11 mouse cellular contexts compared by ENCODE assay signal in genomic region chr1:23379321-23379720, GRCm38 (mm10). TPM values are rescaled to one million over a fixed set of nuclear protein-coding genes. Genes with fewer than 3 reads are reported as not detected.
A peak's percentile ranks its signal among the peaks of the same experiment; 100 is the strongest.
DNase-seq lines count a peak whose midpoint lies in the region; ATAC-seq and TF ChIP-seq lines count a peak whose summit lies in the region.
"Had no signal": no experiment of that assay in that cellular context is flagged by ENCODE, and none has a peak within 500 bp of the region (broad histone marks: within the 10 kb centered on the region; RNA-seq: fewer than 3 reads in every experiment).

No protein-coding gene starts in this region.

- H3K9me3 ChIP-seq in heart, embryonic 14.5 days (ENCODE audit: control insufficient read depth, low read length) = no peaks in the 10 kb centered on the region
- H3K9me3 ChIP-seq in neural tube, embryonic 12.5 days = no peaks in the 10 kb centered on the region
- no peaks in the 10 kb centered on the region for H3K9me3 ChIP-seq in liver, embryonic 13.5 days (replicated peaks)
- H3K9me3 ChIP-seq in limb, embryonic 10.5 days (replicated peaks) = no peaks in the 10 kb centered on the region
- H3K9me3 ChIP-seq: heart, embryonic 15.5 days; stomach, embryonic 15.5 days had no signal

- no peaks in the 10 kb centered on the region; the same call in 1 of the 2 replicates for H3K79me2 ChIP-seq in heart, adult 2 months (replicated peaks; ENCODE audit: control insufficient read depth, insufficient read depth, low read length)

- H3K9ac ChIP-seq in heart, embryonic 14.5 days (ENCODE audit: low read length) = no peak overlapping the region
- H3K9ac ChIP-seq in heart, adult 2 months (ENCODE audit: low read depth, low read length) = no peak overlapping the region
- H3K9ac ChIP-seq in neural tube, embryonic 12.5 days = no peak overlapping the region
- no peak overlapping the region for H3K9ac ChIP-seq in liver, embryonic 13.5 days
- H3K9ac ChIP-seq: heart, embryonic 15.5 days; stomach, embryonic 15.5 days had no signal

- no peak overlapping the region for H3K27ac ChIP-seq in heart, embryonic 14.5 days (replicated peaks in 1 of 2; ENCODE audit: control insufficient read depth in 1 of 2, insufficient read depth in 1 of 2, low read depth in 2 of 2, low read length in 2 of 2)
- no peak overlapping the region for H3K27ac ChIP-seq in heart, adult 2 months
- H3K27ac ChIP-seq in neural tube, embryonic 12.5 days = no peak overlapping the region
- no peak overlapping the region; the same call in 1 of the 2 replicates for H3K27ac ChIP-seq in liver, embryonic 13.5 days
- H3K27ac ChIP-seq in limb, embryonic 10.5 days = no peak overlapping the region
- H3K27ac ChIP-seq: heart, embryonic 15.5 days; stomach, embryonic 15.5 days had no signal

- H3K27me3 ChIP-seq in heart, embryonic 14.5 days (ENCODE audit: control insufficient read depth, insufficient read depth, low read length) = no peaks in the 10 kb centered on the region
- no peaks in the 10 kb centered on the region for H3K27me3 ChIP-seq in heart, adult 2 months (ENCODE audit: control insufficient read depth, insufficient read depth, low read length)
- H3K27me3 ChIP-seq in neural tube, embryonic 12.5 days (replicated peaks) = no peaks in the 10 kb centered on the region
- no peaks in the 10 kb centered on the region for H3K27me3 ChIP-seq in liver, embryonic 13.5 days
- no peaks in the 10 kb centered on the region for H3K27me3 ChIP-seq in limb, embryonic 10.5 days (ENCODE audit: low read depth, poor library complexity, severe bottlenecking)
- H3K27me3 ChIP-seq: CH12.LX; heart, embryonic 15.5 days; stomach, embryonic 15.5 days had no signal

- H3K36me3 ChIP-seq in heart, embryonic 14.5 days (ENCODE audit: control insufficient read depth, insufficient read depth, low read length) = peaks cover 16% of the 10 kb centered on the region; the same call in 1 of the 2 replicates
- peaks cover 4% of the 10 kb centered on the region; the same call in 1 of the 2 replicates for H3K36me3 ChIP-seq in heart, adult 2 months (ENCODE audit: control insufficient read depth, insufficient read depth, low read length)
- no peaks in the 10 kb centered on the region for H3K36me3 ChIP-seq in neural tube, embryonic 12.5 days
- peaks cover 31% of the 10 kb centered on the region for H3K36me3 ChIP-seq in liver, embryonic 13.5 days
- peaks cover 12% of the 10 kb centered on the region for H3K36me3 ChIP-seq in limb, embryonic 10.5 days
- H3K36me3 ChIP-seq: heart, embryonic 15.5 days; stomach, embryonic 15.5 days had no signal

- no peak for TF ChIP-seq CTCF in heart, adult 2 months (IDR thresholded peaks at IDR 0.05)

- DNase-seq in heart, adult 2 months = no peak
- no peak for DNase-seq in neural tube, embryonic 10.5 days (ENCODE audit: extremely low spot score, low spot score)
- DNase-seq in liver, embryonic 13.5 days = no peak
- no peak for DNase-seq in limb, embryonic 10.5 days (ENCODE audit: low spot score)

- no peak for ATAC-seq in heart, embryonic 14.5 days (ENCODE audit: insufficient number of reproducible peaks, insufficient read depth, low FRiP score, low read depth)
- ATAC-seq in neural tube, embryonic 12.5 days (ENCODE audit: low FRiP score, low read depth) = no peak
- no peak for ATAC-seq in liver, embryonic 13.5 days (ENCODE audit: low read depth)
- no peak for ATAC-seq in activated CD4-positive, CD25-positive, alpha-beta regulatory T cell, adult 4 months
- no peak for ATAC-seq in granulocyte monocyte progenitor cell, adult 5-6 weeks (replicated peaks; ENCODE audit: poor library complexity, severe bottlenecking)

- peaks cover 10 to 17% of the 10 kb centered on the region in 2 experiments for H3K4me1 ChIP-seq in heart, embryonic 14.5 days (ENCODE audit: control insufficient read depth in 2 of 2, insufficient read depth in 2 of 2, low read length in 2 of 2)
- peaks cover 5% of the 10 kb centered on the region for H3K4me1 ChIP-seq in heart, adult 2 months (ENCODE audit: control insufficient read depth, insufficient read depth, low read length)
- H3K4me1 ChIP-seq in neural tube, embryonic 12.5 days = peaks cover 18% of the 10 kb centered on the region
- peaks cover 66% of the 10 kb centered on the region for H3K4me1 ChIP-seq in liver, embryonic 13.5 days (replicated peaks)
- H3K4me1 ChIP-seq in limb, embryonic 10.5 days = peaks cover 13% of the 10 kb centered on the region

- peak overlapping the region; percentile 43 for H3K4me2 ChIP-seq in heart, embryonic 14.5 days (ENCODE audit: low read length)
- H3K4me2 ChIP-seq in neural tube, embryonic 12.5 days (replicated peaks) = peak overlapping the region; percentile 40
- peak overlapping the region; percentile 98 for H3K4me2 ChIP-seq in liver, embryonic 13.5 days

- no peak for TF ChIP-seq POLR2A in heart, adult 2 months (IDR thresholded peaks at IDR 0.05; ENCODE audit: insufficient read depth, low read depth, low read length)

- no peak for TF ChIP-seq EP300 in heart, adult 2 months (IDR thresholded peaks at IDR 0.05; ENCODE audit: insufficient read depth, low read depth, low read length)

- 84% methylated on average over 6 of the region's 6 CpGs for WGBS in heart, embryonic 14.5 days
- 86% methylated on average over 6 of the region's 6 CpGs for WGBS in heart, adult 2 months
- WGBS in neural tube, embryonic 12.5 days = 48% methylated on average over 6 of the region's 6 CpGs
- 73% methylated on average over 6 of the region's 6 CpGs for WGBS in liver, embryonic 13.5 days (ENCODE audit: insufficient replicate concordance)
- 76% methylated on average over 6 of the region's 6 CpGs for WGBS in limb, embryonic 10.5 days

- H3K4me3 ChIP-seq in heart, embryonic 14.5 days (ENCODE audit: control insufficient read depth in 1 of 2, insufficient read depth in 1 of 2, low read depth in 1 of 2, low read length in 2 of 2) = no peak overlapping the region
- H3K4me3 ChIP-seq in heart, adult 2 months = no peak overlapping the region
- H3K4me3 ChIP-seq in neural tube, embryonic 12.5 days = 0 out of 2 replicates have a peak overlapping the region, but pooled peaks have one; percentile 3
- H3K4me3 ChIP-seq in liver, embryonic 13.5 days (replicated peaks) = peak overlapping the region; percentile 28
- H3K4me3 ChIP-seq in limb, embryonic 10.5 days = no peak overlapping the region
- H3K4me3 ChIP-seq: heart, embryonic 15.5 days; stomach, embryonic 15.5 days had no signal

- intact Hi-C loops in heart, adult 2 months (cut with DNase I) = no loop called here

RNA-seq across cellular contexts. Expression of gene Ogfrl1, which starts 18.3 kb away (rescaled TPM):
- 9.7 and 11.5 TPM in 2 replicates for polyA plus RNA-seq in heart, embryonic 14.5 days (2014; fragmentation: Nextera tagmentation; extraction: Ambion mirVana)
- total RNA-seq in heart, adult 2 months (2021) = 10 to 100 TPM; 13.1 to 20.0 TPM
- polyA plus RNA-seq in heart, adult 2 months (2012; rRNA removed) = 7.2 and 12.0 TPM in 2 replicates
- 19.1 and 23.0 TPM in 2 replicates for polyA plus RNA-seq in neural tube, embryonic 12.5 days (2016; fragmentation: Nextera tagmentation; extraction: Ambion mirVana)
- polyA plus RNA-seq in liver, embryonic 13.5 days (2015; fragmentation: Nextera tagmentation; extraction: Ambion mirVana) = 12.7 and 20.0 TPM in 2 replicates
- 4.6 and 7.4 TPM in 2 replicates for polyA plus RNA-seq in limb, embryonic 10.5 days (2016; fragmentation: Nextera tagmentation; extraction: Ambion mirVana)
- polyA plus RNA-seq in activated CD4-positive, CD25-positive, alpha-beta regulatory T cell, adult 4 months (2017; shearing (Covaris generic)) = under 1 TPM; 0.55 to 0.90 TPM
- 73.6 and 80.8 TPM in 2 replicates for total RNA-seq in granulocyte monocyte progenitor cell, adult 5-6 weeks (2014; fragmentation: Nextera tagmentation)
- 78.4 and 82.5 TPM in 2 replicates for total RNA-seq in granulocyte monocyte progenitor cell, adult 5-6 weeks (2017)
- total RNA-seq: CH12.LX had no signal

Comparison
In these comparisons a context has a peak if more than half of its experiments do, and no peak if none do; other contexts are left out.
1. H3K4me2 ChIP-seq: peak in every context shown above with its lines; median percentile 98 in liver, embryonic 13.5 days; 43 in heart, embryonic 14.5 days; 40 in neural tube, embryonic 12.5 days.
2. H3K4me3 ChIP-seq: peak in neural tube, embryonic 12.5 days (single experiment) and liver, embryonic 13.5 days (single experiment); none in heart, embryonic 14.5 days (0 of 2), heart, adult 2 months (single experiment) and limb, embryonic 10.5 days (single experiment).